Mouse (Mus musculus) ES-Bruce4 (cell line): ENCODE data around the gene Mien1. TPM values are rescaled to one million over a fixed set of nuclear protein-coding genes. Genes with fewer than 3 reads are reported as not detected.

Source experiments
- H3K27ac ChIP-seq: 2 replicates; pipeline ENCODE4 v1.5.1; 2012; ENCODE audit warnings: low read length, inconsistent platforms; ENCODE audit not compliant: insufficient read depth
- H3K27me3 ChIP-seq: 2 replicates; pipeline ENCODE4 v1.6.1; 2012; ENCODE audit warnings: mild to moderate bottlenecking, low read length, inconsistent platforms; ENCODE audit not compliant: control insufficient read depth, poor library complexity, insufficient read depth, severe bottlenecking
- H3K36me3 ChIP-seq: 2 replicates; pipeline ENCODE4 v1.6.1; 2012; ENCODE audit warnings: inconsistent platforms, mild to moderate bottlenecking, low read length, moderate library complexity; ENCODE audit not compliant: control insufficient read depth, poor library complexity, insufficient read depth, severe bottlenecking
- H3K4me1 ChIP-seq: one replicate; pipeline ENCODE4 v1.8.1; 2011; ENCODE audit warnings: low read length; ENCODE audit not compliant: control insufficient read depth, insufficient read depth
- H3K4me3 ChIP-seq: 2 replicates; pipeline ENCODE4 v1.5.1; 2011; ENCODE audit warnings: low read depth, mild to moderate bottlenecking, low read length
- H3K9ac ChIP-seq: 2 replicates; pipeline ENCODE4 v1.6.1; 2012; ENCODE audit warnings: low read depth, mild to moderate bottlenecking, inconsistent platforms; ENCODE audit not compliant: poor library complexity, severe bottlenecking
- H3K9me3 ChIP-seq: replicated peaks from 2 replicates; pipeline ENCODE4 v1.6.1; 2012; ENCODE audit warnings: mild to moderate bottlenecking, low read length, inconsistent platforms; ENCODE audit not compliant: control insufficient read depth, poor library complexity, insufficient read depth, severe bottlenecking
- CTCF ChIP-seq: IDR thresholded peaks from one replicate; pipeline ENCODE4 v1.8.1; 2011; ENCODE audit warnings: low read depth, low read length
- EP300 ChIP-seq: IDR thresholded peaks from 2 replicates; pipeline ENCODE4 v1.6.1; 2011; ENCODE audit warnings: low read depth, low read length; ENCODE audit not compliant: insufficient read depth
- POLR2A ChIP-seq: IDR thresholded peaks from one replicate; pipeline ENCODE4 v1.8.1; 2011; ENCODE audit warnings: low read length; ENCODE audit not compliant: insufficient read depth
- polyA plus RNA-seq: library from polyadenylated mRNA; stranded (reverse); fragments of >200 nt; gene quantifications from 2 replicates; pipeline ENCODE4 v1.2.4, GENCODE M21; 2011; ENCODE audit warnings: low read depth; ENCODE audit not compliant: missing spikeins, insufficient read depth, insufficient read length

The Mien1 gene
- polyA plus RNA-seq, 1 experiment: 67.2 TPM

DNA sequence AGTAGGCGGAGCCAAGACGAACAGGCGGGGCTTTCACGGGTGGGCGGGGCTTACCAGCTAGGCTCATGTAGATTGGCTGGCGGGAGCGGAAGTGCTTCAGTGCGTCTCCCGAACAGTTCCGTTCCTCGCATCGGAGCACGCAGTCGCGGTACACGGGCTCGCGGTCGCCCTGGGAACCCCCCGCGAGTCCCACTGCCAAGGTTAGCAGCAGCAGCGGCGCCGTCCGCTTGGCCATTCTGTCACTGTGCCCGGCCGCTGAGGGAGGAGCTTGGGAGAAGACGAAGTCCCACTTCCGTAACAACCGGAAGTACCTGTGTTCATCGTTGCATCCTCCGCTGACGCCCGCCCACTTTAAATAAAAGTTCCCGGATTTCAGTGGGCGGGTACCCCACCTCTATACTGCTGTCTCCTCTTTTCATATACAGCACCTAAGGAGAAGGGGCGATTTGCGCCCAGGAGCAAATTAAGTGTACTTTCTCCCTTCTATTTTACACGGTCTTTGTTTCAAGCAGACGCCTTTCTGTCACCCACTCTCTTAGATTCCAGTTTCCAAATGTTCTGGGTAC is 38.5 kb downstream of the Mien1 start, which contains the start of gene Pgap3:
Pgap3 (minus strand) TSS at position 330 of the 566 bp plus-strand sequence.
- TF ChIP-seq CTCF: no peak
- peak within 1 kb of the TSS; percentile 64 for H3K9ac ChIP-seq
- H3K4me3 ChIP-seq: peak within 1 kb of the TSS; percentile 68
- H3K4me1 ChIP-seq: no peaks in the 10 kb centered on the region
- no peaks in the 10 kb centered on the region for H3K9me3 ChIP-seq
- peak within 1 kb of the TSS; percentile 59 for H3K27ac ChIP-seq
- H3K36me3 ChIP-seq: no peaks in the 10 kb centered on the region
- H3K27me3 ChIP-seq: no peaks in the 10 kb centered on the region

DNA sequence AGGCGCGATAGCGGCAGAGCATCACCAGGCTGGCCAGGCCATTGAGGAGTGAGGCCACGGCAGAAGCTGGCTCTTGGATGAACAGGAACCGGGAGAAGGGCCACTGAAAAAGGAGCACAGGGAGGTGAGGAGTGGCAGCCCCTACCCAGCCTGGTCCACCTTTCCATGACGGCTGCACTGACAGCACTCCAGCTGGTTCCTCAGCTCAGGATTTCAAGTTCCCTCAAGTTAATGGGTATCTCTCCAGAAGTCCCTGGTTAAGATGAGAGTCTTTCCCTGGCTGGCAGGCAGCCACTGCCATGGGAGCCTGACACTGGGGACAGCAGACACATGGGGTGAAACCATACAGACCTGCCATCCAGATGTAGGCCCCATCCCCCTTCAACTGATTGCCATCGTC is 40.8 kb downstream of the Mien1 start:
- no peak overlapping the region for H3K9ac ChIP-seq
- no peaks in the 10 kb centered on the region for H3K9me3 ChIP-seq
- no peaks in the 10 kb centered on the region for H3K4me1 ChIP-seq
- no peak overlapping the region for H3K4me3 ChIP-seq
- no peaks in the 10 kb centered on the region for H3K36me3 ChIP-seq
- TF ChIP-seq POLR2A (no peak), EP300 (no peak), CTCF (no peak)
- H3K27ac ChIP-seq: no peak overlapping the region
- H3K27me3 ChIP-seq: no peaks in the 10 kb centered on the region

DNA sequence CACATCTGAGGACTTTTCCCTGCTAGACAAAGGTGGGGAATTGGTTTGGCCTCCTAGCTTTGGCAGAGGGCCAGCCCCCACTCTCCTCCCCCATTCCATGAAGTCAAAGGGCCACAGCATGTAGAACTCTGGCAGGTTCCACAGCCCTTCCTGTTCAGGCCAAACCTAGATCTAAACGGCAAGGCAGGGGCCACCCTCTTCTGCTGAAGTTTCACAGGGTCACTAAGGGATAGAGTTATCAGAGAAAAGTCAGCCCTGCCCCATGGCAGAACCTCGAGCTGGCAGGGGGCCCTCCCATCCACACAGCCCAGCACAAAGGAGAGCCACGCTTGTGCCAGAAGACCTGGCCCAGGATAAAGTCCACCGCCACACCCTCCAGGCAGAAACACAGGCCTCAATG is 43.8 kb downstream of the Mien1 start:
- H3K27ac ChIP-seq: no peak overlapping the region
- H3K9ac ChIP-seq: no peak overlapping the region
- H3K36me3 ChIP-seq: no peaks in the 10 kb centered on the region
- H3K9me3 ChIP-seq: no peaks in the 10 kb centered on the region
- H3K27me3 ChIP-seq: no peaks in the 10 kb centered on the region
- H3K4me1 ChIP-seq: no peaks in the 10 kb centered on the region
- TF ChIP-seq POLR2A (no peak), CTCF (no peak), EP300 (no peak)
- no peak overlapping the region for H3K4me3 ChIP-seq

DNA sequence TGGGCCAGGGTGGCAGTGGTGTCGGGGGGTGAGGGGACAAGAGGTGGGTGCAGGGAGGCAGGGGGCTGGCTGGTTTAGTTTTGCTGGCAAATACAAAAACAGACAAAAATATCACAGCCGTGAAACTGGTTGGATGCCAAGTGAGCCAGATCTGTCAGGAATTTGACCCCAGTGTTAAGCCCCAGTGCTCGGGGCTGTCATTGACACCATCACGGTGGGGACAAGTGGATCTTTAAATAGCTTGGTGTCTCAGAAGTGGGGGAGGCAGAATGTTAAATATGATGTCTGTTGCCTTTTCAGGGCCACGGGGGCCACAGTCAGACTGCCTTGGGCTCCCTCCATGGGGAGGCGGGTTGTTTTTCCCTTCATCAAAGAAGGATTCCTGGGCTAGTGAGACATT is 44.5 kb downstream of the Mien1 start:
- Histone ChIP-seq H3K27ac (no peak overlapping the region), H3K36me3 (no peaks in the 10 kb centered on the region), H3K9me3 (no peaks in the 10 kb centered on the region), H3K4me3 (no peak overlapping the region), H3K27me3 (no peaks in the 10 kb centered on the region), H3K9ac (no peak overlapping the region), H3K4me1 (no peaks in the 10 kb centered on the region)
- TF ChIP-seq CTCF: no peak
- no peak for TF ChIP-seq POLR2A
- TF ChIP-seq EP300: no peak

DNA sequence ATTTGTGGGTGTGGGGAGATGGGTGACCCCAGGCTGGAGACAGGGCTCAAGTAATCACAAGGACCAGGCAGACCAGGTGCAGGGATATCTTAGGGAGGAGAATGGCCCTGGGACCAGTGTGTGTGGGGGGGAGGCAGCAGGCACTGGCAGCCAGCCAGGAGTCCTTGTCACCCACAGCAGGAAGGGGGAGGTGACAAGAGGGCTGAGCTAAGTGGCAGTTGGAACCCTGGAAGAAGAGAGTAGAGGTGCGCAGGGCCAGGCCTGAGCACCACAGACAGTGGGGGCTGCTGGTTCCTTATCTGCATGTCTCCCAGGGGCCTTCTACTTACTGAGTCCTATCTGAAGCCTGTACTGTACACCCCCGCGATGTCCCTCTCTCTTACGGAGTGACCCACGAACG is 45.5 kb downstream of the Mien1 start:
- Histone ChIP-seq H3K27ac (no peak overlapping the region), H3K36me3 (no peaks in the 10 kb centered on the region), H3K4me3 (no peak overlapping the region), H3K9me3 (no peaks in the 10 kb centered on the region), H3K9ac (no peak overlapping the region), H3K27me3 (no peaks in the 10 kb centered on the region), H3K4me1 (no peaks in the 10 kb centered on the region)
- TF ChIP-seq POLR2A (no peak), EP300 (no peak), CTCF (no peak)

DNA sequence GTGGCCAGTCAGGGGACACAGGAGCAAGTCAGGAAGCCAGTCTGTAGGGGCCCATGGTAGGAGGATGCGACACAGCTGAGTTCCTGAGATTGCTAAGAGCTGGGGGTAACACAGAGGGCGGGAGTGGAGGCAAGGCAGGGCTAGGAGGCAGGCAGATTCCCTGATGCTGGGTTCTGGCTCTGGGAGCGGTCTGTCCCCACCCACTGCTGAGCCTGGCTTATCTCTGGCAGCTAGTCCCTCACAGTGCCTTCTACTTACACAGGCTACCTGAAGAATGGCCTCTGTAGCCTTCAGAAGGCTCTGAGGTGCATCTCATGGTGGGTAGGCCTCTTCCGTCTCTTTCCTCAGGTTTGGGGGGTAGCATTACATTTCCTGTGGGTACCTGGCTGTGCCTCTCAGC is 46.1 kb downstream of the Mien1 start:
- no peaks in the 10 kb centered on the region for H3K27me3 ChIP-seq
- H3K27ac ChIP-seq: no peak overlapping the region
- H3K9me3 ChIP-seq: no peaks in the 10 kb centered on the region
- H3K4me3 ChIP-seq: 0 out of 2 replicates have a peak overlapping the region, but pooled peaks have one; percentile 4
- no peaks in the 10 kb centered on the region for H3K4me1 ChIP-seq
- no peak overlapping the region for H3K9ac ChIP-seq
- no peaks in the 10 kb centered on the region for H3K36me3 ChIP-seq
- no peak for TF ChIP-seq EP300
- no peak for TF ChIP-seq CTCF
- no peak for TF ChIP-seq POLR2A
